Mouse (Mus musculus): Measurements from ENCODE around the gene BC005624. TPM values are rescaled to one million over a fixed set of nuclear protein-coding genes. Genes with fewer than 3 reads are reported as not detected.
A peak's percentile ranks its signal among the peaks of the same experiment; 100 is the strongest.

BC005624 gene
- polyA plus RNA-seq (2014; fragmentation: Nextera tagmentation; extraction: Ambion mirVana) = 64.7 and 68.8 TPM in 2 replicates

GRCm38 (mm10) chr2:30981790-30982513 is at the start of gene BC005624, which contains the start of gene Usp20:
BC005624 (minus strand) TSS chr2:30982201.
Usp20 (plus strand) TSS chr2:30982279.
- Histone ChIP-seq H3K9me3 (ENCODE audit: control insufficient read depth, low read length) (no peaks in the 10 kb centered on the region), H3K27ac (ENCODE audit: low read depth, low read length) (no peak within 1 kb of the TSS), H3K4me1 (ENCODE audit: control insufficient read depth, insufficient read depth, low read length) (peaks cover 12% of the 10 kb centered on the region), H3K36me3 (ENCODE audit: control insufficient read depth, insufficient read depth, low read length) (peaks cover 9% of the 10 kb centered on the region; the same call in 1 of the 2 replicates), H3K4me3 (ENCODE audit: low read depth, low read length) (peak within 1 kb of the TSS; percentile 82), H3K9ac (ENCODE audit: low read length) (peak within 1 kb of the TSS; percentile 77), H3K4me2 (peak within 1 kb of the TSS; percentile 68), H3K27me3 (ENCODE audit: control insufficient read depth, insufficient read depth, low read length) (no peaks in the 10 kb centered on the region)
- ATAC-seq (ENCODE audit: low FRiP score) (peak; percentile 99), DNase-seq (ENCODE audit: low spot score, missing footprints) (peak; percentile 100)
- WGBS = under 1% methylated on average over 66 of the region's 66 CpGs

- WGBS = 79% methylated on average over 8 of the region's 8 CpGs
- Histone ChIP-seq H3K36me3 (ENCODE audit: control insufficient read depth, insufficient read depth, low read length) (no peaks in the 10 kb centered on the region), H3K27me3 (ENCODE audit: control insufficient read depth, insufficient read depth, low read length) (no peaks in the 10 kb centered on the region), H3K4me1 (ENCODE audit: control insufficient read depth, insufficient read depth, low read length) (no peaks in the 10 kb centered on the region), H3K9ac (ENCODE audit: low read length) (no peak overlapping the region), H3K9me3 (ENCODE audit: control insufficient read depth, low read length) (no peaks in the 10 kb centered on the region), H3K4me3 (ENCODE audit: low read depth, low read length) (no peak overlapping the region), H3K27ac (ENCODE audit: low read depth, low read length) (no peak overlapping the region), H3K4me2 (no peak overlapping the region)
- DNase-seq (ENCODE audit: low spot score, missing footprints) = no peak
- ATAC-seq (ENCODE audit: low FRiP score) = no peak
Observed at GRCm38 (mm10) chr2:31026642-31027041, 44.6 kb upstream of the BC005624 start.

GRCm38 (mm10) chr2:31025458-31025857 is 43.5 kb upstream of the BC005624 start:
- 86% methylated on average over 3 of the region's 3 CpGs for WGBS
- Histone ChIP-seq H3K9ac (ENCODE audit: low read length) (no peak overlapping the region), H3K9me3 (ENCODE audit: control insufficient read depth, low read length) (no peaks in the 10 kb centered on the region), H3K27me3 (ENCODE audit: control insufficient read depth, insufficient read depth, low read length) (no peaks in the 10 kb centered on the region), H3K4me3 (ENCODE audit: low read depth, low read length) (no peak overlapping the region), H3K4me1 (ENCODE audit: control insufficient read depth, insufficient read depth, low read length) (no peaks in the 10 kb centered on the region), H3K36me3 (ENCODE audit: control insufficient read depth, insufficient read depth, low read length) (no peaks in the 10 kb centered on the region), H3K27ac (ENCODE audit: low read depth, low read length) (no peak overlapping the region), H3K4me2 (no peak overlapping the region)
- no peak for DNase-seq (ENCODE audit: low spot score, missing footprints)
- no peak for ATAC-seq (ENCODE audit: low FRiP score)

GRCm38 (mm10) chr2:31024618-31025370 is 42.8 kb upstream of the BC005624 start:
- H3K27ac ChIP-seq (ENCODE audit: low read depth, low read length) = no peak overlapping the region
- DNase-seq (ENCODE audit: low spot score, missing footprints) = peak; percentile 95
- no peak overlapping the region for H3K4me3 ChIP-seq (ENCODE audit: low read depth, low read length)
- no peak overlapping the region for H3K9ac ChIP-seq (ENCODE audit: low read length)
- no peaks in the 10 kb centered on the region for H3K4me1 ChIP-seq (ENCODE audit: control insufficient read depth, insufficient read depth, low read length)
- WGBS = 26% methylated on average over 5 of the region's 5 CpGs
- no peak overlapping the region for H3K4me2 ChIP-seq
- H3K27me3 ChIP-seq (ENCODE audit: control insufficient read depth, insufficient read depth, low read length) = no peaks in the 10 kb centered on the region
- H3K36me3 ChIP-seq (ENCODE audit: control insufficient read depth, insufficient read depth, low read length) = no peaks in the 10 kb centered on the region
- no peaks in the 10 kb centered on the region for H3K9me3 ChIP-seq (ENCODE audit: control insufficient read depth, low read length)
- no peak for ATAC-seq (ENCODE audit: low FRiP score)

GRCm38 (mm10) chr2:31023940-31024339 is 41.9 kb upstream of the BC005624 start:
- no peaks in the 10 kb centered on the region for H3K9me3 ChIP-seq (ENCODE audit: control insufficient read depth, low read length)
- 84% methylated on average over 5 of the region's 5 CpGs for WGBS
- ATAC-seq (ENCODE audit: low FRiP score) (no peak), DNase-seq (ENCODE audit: low spot score, missing footprints) (no peak)
- H3K4me2 ChIP-seq = no peak overlapping the region
- H3K27ac ChIP-seq (ENCODE audit: low read depth, low read length) = no peak overlapping the region
- H3K9ac ChIP-seq (ENCODE audit: low read length) = no peak overlapping the region
- H3K36me3 ChIP-seq (ENCODE audit: control insufficient read depth, insufficient read depth, low read length) = no peaks in the 10 kb centered on the region
- H3K27me3 ChIP-seq (ENCODE audit: control insufficient read depth, insufficient read depth, low read length) = no peaks in the 10 kb centered on the region
- no peak overlapping the region for H3K4me3 ChIP-seq (ENCODE audit: low read depth, low read length)
- H3K4me1 ChIP-seq (ENCODE audit: control insufficient read depth, insufficient read depth, low read length) = no peaks in the 10 kb centered on the region

GRCm38 (mm10) chr2:31020202-31020601 is 38.2 kb upstream of the BC005624 start:
- DNase-seq (ENCODE audit: low spot score, missing footprints) (peak; percentile 35), ATAC-seq (ENCODE audit: low FRiP score) (no peak)
- Histone ChIP-seq H3K36me3 (ENCODE audit: control insufficient read depth, insufficient read depth, low read length) (peaks cover 4% of the 10 kb centered on the region), H3K4me2 (no peak overlapping the region), H3K27ac (ENCODE audit: low read depth, low read length) (no peak overlapping the region), H3K27me3 (ENCODE audit: control insufficient read depth, insufficient read depth, low read length) (no peaks in the 10 kb centered on the region), H3K9me3 (ENCODE audit: control insufficient read depth, low read length) (no peaks in the 10 kb centered on the region), H3K4me1 (ENCODE audit: control insufficient read depth, insufficient read depth, low read length) (no peaks in the 10 kb centered on the region), H3K4me3 (ENCODE audit: low read depth, low read length) (no peak overlapping the region), H3K9ac (ENCODE audit: low read length) (no peak overlapping the region)
- WGBS = 85% methylated on average over 2 of the region's 2 CpGs

- 93% methylated on average over 8 of the region's 8 CpGs for whole genome bisulfite sequencing
- peak; percentile 2 for DNase-seq (ENCODE audit: low spot score, missing footprints)
- ATAC-seq (ENCODE audit: low FRiP score) = no peak
- Histone ChIP-seq H3K4me1 (ENCODE audit: control insufficient read depth, insufficient read depth, low read length) (no peaks in the 10 kb centered on the region), H3K9ac (ENCODE audit: low read length) (no peak overlapping the region), H3K27me3 (ENCODE audit: control insufficient read depth, insufficient read depth, low read length) (no peaks in the 10 kb centered on the region), H3K4me3 (ENCODE audit: low read depth, low read length) (no peak overlapping the region), H3K9me3 (ENCODE audit: control insufficient read depth, low read length) (no peaks in the 10 kb centered on the region), H3K4me2 (no peak overlapping the region), H3K36me3 (ENCODE audit: control insufficient read depth, insufficient read depth, low read length) (peaks cover 4% of the 10 kb centered on the region), H3K27ac (ENCODE audit: low read depth, low read length) (no peak overlapping the region)
Observed at GRCm38 (mm10) chr2:31019011-31019410, 37.0 kb upstream of the BC005624 start.

GRCm38 (mm10) chr2:31018519-31018918 is 36.5 kb upstream of the BC005624 start:
- H3K4me3 ChIP-seq (ENCODE audit: low read depth, low read length) = no peak overlapping the region
- DNase-seq (ENCODE audit: low spot score, missing footprints) = peak; percentile 6
- ATAC-seq (ENCODE audit: low FRiP score) = no peak
- H3K27ac ChIP-seq (ENCODE audit: low read depth, low read length) = no peak overlapping the region
- peaks cover 4% of the 10 kb centered on the region for H3K36me3 ChIP-seq (ENCODE audit: control insufficient read depth, insufficient read depth, low read length)
- no peak overlapping the region for H3K4me2 ChIP-seq
- H3K4me1 ChIP-seq (ENCODE audit: control insufficient read depth, insufficient read depth, low read length) = no peaks in the 10 kb centered on the region
- no peaks in the 10 kb centered on the region for H3K9me3 ChIP-seq (ENCODE audit: control insufficient read depth, low read length)
- no peak overlapping the region for H3K9ac ChIP-seq (ENCODE audit: low read length)
- 83% methylated on average over 8 of the region's 8 CpGs for WGBS
- H3K27me3 ChIP-seq (ENCODE audit: control insufficient read depth, insufficient read depth, low read length) = no peaks in the 10 kb centered on the region

Data from midbrain, embryonic 11.5 days (tissue).